Mouse (Mus musculus) testis, adult 2 months (tissue): ENCODE measurements at regions not wholly inside any gene's neighbourhood (a gene's known extent, or its start where the extent isn't known, plus 50 kb on each side); places are given as distances from the start of the nearest gene placed in this dataset.

ENCODE experiments used
- CTCF ChIP-seq: fragments of 200-500 bp; IDR thresholded peaks from 2 replicates; pipeline ENCODE4 v1.5.1; 2012; ENCODE audit warnings: low read depth, mild to moderate bottlenecking, inconsistent platforms, low read length, moderate library complexity; ENCODE audit not compliant: control insufficient read depth, insufficient read depth, insufficient replicate concordance
- POLR2A ChIP-seq: fragments of 200-500 bp; IDR thresholded peaks from 2 replicates; pipeline ENCODE4 v1.6.1; 2012; ENCODE audit warnings: low read depth, mild to moderate bottlenecking, inconsistent platforms, low read length, moderate library complexity; ENCODE audit not compliant: control insufficient read depth

DNA sequence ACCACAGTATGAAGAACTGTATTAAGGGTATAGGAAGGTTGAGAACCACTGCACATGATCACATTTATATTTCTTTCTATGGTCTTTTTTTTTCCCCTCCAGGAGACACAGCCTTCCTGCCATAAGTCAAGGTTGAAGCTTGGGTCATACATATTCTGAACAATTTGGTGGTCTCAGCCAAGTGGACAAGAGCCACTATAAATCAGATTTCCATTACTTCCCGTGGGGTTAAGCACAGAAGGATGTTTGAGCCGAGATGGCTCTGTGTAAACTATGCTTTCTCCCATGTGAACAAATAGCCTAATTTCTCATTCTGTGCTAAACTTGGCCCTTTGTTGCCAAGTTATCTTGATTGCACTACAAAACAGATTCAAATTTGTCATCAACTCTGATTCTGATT is 66.8 kb upstream of the Serpine2 start:
- TF ChIP-seq CTCF (no peak), POLR2A (no peak)
